Mouse (Mus musculus): ENCODE results near the gene Gm17622.

GRCm38 (mm10) chr13:96478991-96479390 lies 11.5 kb upstream of the Gm17622 start:
- TF ChIP-seq CTCF (IDR thresholded peaks at IDR 0.05; ENCODE audit: low read depth): no peak
- no peak for TF ChIP-seq EP300 (IDR thresholded peaks at IDR 0.05; ENCODE audit: low read depth)

All from heart, postnatal 0 days (tissue).